Mouse (Mus musculus) kidney, postnatal 0 days (tissue): ENCODE measurements at regions not wholly inside any gene's neighbourhood (a gene's known extent, or its start where the extent isn't known, plus 50 kb on each side); places are given as distances from the start of the nearest gene placed in this dataset.
A peak's percentile ranks its signal among the peaks of the same experiment; 100 is the strongest.

ENCODE experiments used
- ATAC-seq: fragments of 200-750 bp; cut with Nextera tagmentation; replicated peaks from 2 replicates; pipeline ENCODE4 v1.8.0; 2017; ENCODE audit warnings: low read depth, moderate number of reproducible peaks, moderate TSS enrichment, moderate library complexity; ENCODE audit not compliant: low FRiP score
- DNase-seq: peaks from one replicate; pipeline ENCODE4 v3.0.0-alpha.2; 2016; ENCODE audit warnings: low spot score
- H3K27ac ChIP-seq: fragments of 300-500 bp; sonication (generic); 2 replicates; pipeline ENCODE4 v1.5.1; 2014; ENCODE audit warnings: mild to moderate bottlenecking
- H3K27me3 ChIP-seq: fragments of 300-500 bp; sonication (generic); 2 replicates; pipeline ENCODE4 v1.6.1; 2014; ENCODE audit warnings: low read length, mixed read lengths; ENCODE audit not compliant: insufficient read depth
- H3K36me3 ChIP-seq: fragments of 300-500 bp; sonication (generic); 2 replicates; pipeline ENCODE4 v1.6.1; 2014; ENCODE audit warnings: low read length, mixed read lengths; ENCODE audit not compliant: insufficient read depth
- H3K4me1 ChIP-seq: fragments of 300-500 bp; sonication (generic); replicated peaks from 2 replicates; pipeline ENCODE4 v1.6.1; 2014; ENCODE audit warnings: antibody characterized with exemption, low read length, mixed read lengths; ENCODE audit not compliant: insufficient read depth
- H3K4me2 ChIP-seq: fragments of 300-500 bp; sonication (generic); 2 replicates; pipeline ENCODE4 v1.6.1; 2014; ENCODE audit warnings: mild to moderate bottlenecking, low read length, moderate library complexity, mixed read lengths
- H3K4me3 ChIP-seq: fragments of 300-500 bp; sonication (generic); replicated peaks from 2 replicates; pipeline ENCODE4 v1.5.1; 2014; ENCODE audit warnings: low read depth, low read length
- H3K9ac ChIP-seq: fragments of 300-500 bp; sonication (generic); 2 replicates; pipeline ENCODE4 v1.6.1; 2014; ENCODE audit warnings: low read depth, low read length
- H3K9me3 ChIP-seq: fragments of 300-500 bp; sonication (generic); replicated peaks from 2 replicates; pipeline ENCODE4 v1.6.1; 2016; ENCODE audit warnings: low read length, inconsistent platforms, mixed read lengths
- CTCF ChIP-seq: IDR thresholded peaks from 2 replicates; pipeline ENCODE4 v1.5.1; 2016; ENCODE audit warnings: antibody characterized with exemption, low read depth, mild to moderate bottlenecking, moderate library complexity
- WGBS: fragments of 180-500 bp; shearing (Covaris S2); extraction: QIAGEN DNeasy Blood & Tissue Kit; methylation state at CpG from one replicate; pipeline ENCODE4 v1.1.7; 2014; 5-methylcytosine and 5-hydroxymethylcytosine counted together

DNA sequence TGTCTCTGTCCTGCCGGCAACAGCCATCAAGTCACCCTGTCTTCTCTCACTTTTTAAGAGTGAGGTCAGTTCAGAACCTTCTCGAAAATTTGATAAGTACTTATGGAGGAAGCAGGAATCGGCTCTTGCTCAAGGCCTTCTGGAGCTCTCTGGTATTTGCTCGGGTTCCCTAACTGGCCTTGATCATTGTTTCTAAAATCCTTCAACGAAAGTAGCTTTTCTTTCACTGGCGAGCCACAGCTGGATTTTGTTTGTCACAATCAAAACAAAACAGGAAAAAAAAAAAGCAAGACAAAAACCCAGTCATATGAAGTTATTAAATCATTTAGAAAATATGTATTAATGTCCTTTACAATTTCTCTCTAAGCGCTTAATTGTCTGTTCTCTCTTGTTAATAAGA lies 156.6 kb upstream of the Tex13c2 start:
- Histone ChIP-seq H3K36me3 (no peaks in the 10 kb centered on the region), H3K4me1 (no peaks in the 10 kb centered on the region), H3K27me3 (no peaks in the 10 kb centered on the region), H3K4me2 (no peak overlapping the region), H3K9me3 (no peaks in the 10 kb centered on the region), H3K4me3 (no peak overlapping the region), H3K27ac (no peak overlapping the region), H3K9ac (no peak overlapping the region)
- no peak for TF ChIP-seq CTCF
- 68% methylated on average over 7 of the region's 7 CpGs for WGBS
- ATAC-seq, result no peak
- peak; percentile 24 for DNase-seq

GRCm38 (mm10) chrX:42333631-42334030 lies 155.9 kb upstream of the Tex13c2 start:
- ATAC-seq (no peak), DNase-seq (no peak)
- no peak overlapping the region; the same call in 1 of the 2 replicates for H3K27ac ChIP-seq
- 54% methylated on average over 4 of the region's 4 CpGs for WGBS
- H3K27me3 ChIP-seq, result no peaks in the 10 kb centered on the region
- H3K9me3 ChIP-seq, result no peaks in the 10 kb centered on the region
- H3K4me3 ChIP-seq, result no peak overlapping the region
- no peaks in the 10 kb centered on the region for H3K4me1 ChIP-seq
- H3K4me2 ChIP-seq, result no peak overlapping the region
- no peak overlapping the region for H3K9ac ChIP-seq
- H3K36me3 ChIP-seq, result no peaks in the 10 kb centered on the region
- TF ChIP-seq CTCF, result no peak

DNA sequence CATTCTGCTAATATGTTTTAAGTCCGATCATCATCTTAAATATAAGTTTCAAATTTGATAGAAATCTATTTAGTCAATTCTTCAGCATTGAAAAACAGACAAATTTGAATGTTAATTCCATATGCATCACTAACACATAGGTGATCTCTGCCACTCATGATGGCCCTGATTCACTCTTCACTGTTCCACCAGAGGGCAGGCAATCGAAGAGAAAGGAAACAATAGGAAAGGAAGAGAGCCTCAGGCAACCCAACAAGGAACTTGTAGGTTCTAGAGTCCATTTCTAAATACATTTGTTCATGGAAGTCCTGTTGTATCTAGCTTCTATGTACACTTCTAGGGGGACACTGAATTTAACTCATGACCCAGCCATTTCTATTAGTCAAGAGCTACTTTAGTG lies 154.7 kb upstream of the Tex13c2 start:
- no peaks in the 10 kb centered on the region for H3K4me1 ChIP-seq
- no peak for ATAC-seq
- H3K27ac ChIP-seq, result no peak overlapping the region
- TF ChIP-seq CTCF, result no peak
- 78% methylated on average over 2 of the region's 2 CpGs for WGBS
- DNase-seq, result no peak
- H3K9ac ChIP-seq, result no peak overlapping the region
- no peaks in the 10 kb centered on the region for H3K36me3 ChIP-seq
- H3K9me3 ChIP-seq, result no peaks in the 10 kb centered on the region
- H3K27me3 ChIP-seq, result no peaks in the 10 kb centered on the region
- no peak overlapping the region for H3K4me3 ChIP-seq
- H3K4me2 ChIP-seq, result no peak overlapping the region

- H3K36me3 ChIP-seq, result no peaks in the 10 kb centered on the region
- ATAC-seq, result no peak
- DNase-seq, result no peak
- H3K4me3 ChIP-seq, result no peak overlapping the region
- H3K9ac ChIP-seq, result no peak overlapping the region
- 81% methylated on average over 3 of the region's 3 CpGs for WGBS
- no peak for TF ChIP-seq CTCF
- no peaks in the 10 kb centered on the region for H3K4me1 ChIP-seq
- no peaks in the 10 kb centered on the region for H3K9me3 ChIP-seq
- no peak overlapping the region for H3K4me2 ChIP-seq
- no peaks in the 10 kb centered on the region for H3K27me3 ChIP-seq
- no peak overlapping the region for H3K27ac ChIP-seq
Observed at GRCm38 (mm10) chrX:42336772-42337171, 152.7 kb upstream of the Tex13c2 start.

DNA sequence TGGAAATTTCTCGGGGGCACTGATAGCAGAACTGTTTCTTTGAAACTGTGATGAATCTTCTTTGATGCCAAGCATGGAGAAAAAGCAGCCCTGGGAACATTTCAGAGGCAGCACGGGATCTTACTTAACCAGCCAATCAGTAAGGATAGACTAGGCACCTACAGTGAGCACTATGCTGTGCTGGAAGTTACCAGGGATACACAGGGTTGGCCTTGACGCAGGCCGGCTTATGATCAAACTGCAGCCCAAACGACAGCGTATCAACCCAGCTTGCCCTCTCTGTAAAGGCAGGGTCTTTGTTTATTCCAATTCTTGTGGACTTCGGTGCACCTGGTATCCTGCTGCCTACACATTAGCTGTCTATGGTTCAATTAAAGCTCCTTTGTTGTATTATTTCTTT lies 147.1 kb upstream of the Tex13c2 start:
- no peak for TF ChIP-seq CTCF

GRCm38 (mm10) chrX:42342951-42343879 lies 146.3 kb upstream of the Tex13c2 start:
- no peak overlapping the region for H3K4me3 ChIP-seq
- no peaks in the 10 kb centered on the region for H3K9me3 ChIP-seq
- WGBS, result 27% methylated on average over 16 of the region's 16 CpGs
- ATAC-seq (peak; percentile 33; the same call in 1 of the 2 replicates), DNase-seq (peak; percentile 28)
- no peak for TF ChIP-seq CTCF
- no peaks in the 10 kb centered on the region for H3K36me3 ChIP-seq
- no peak overlapping the region for H3K9ac ChIP-seq
- no peak overlapping the region for H3K27ac ChIP-seq
- H3K4me1 ChIP-seq, result no peaks in the 10 kb centered on the region
- peak overlapping the region; percentile 24; the same call in 1 of the 2 replicates for H3K4me2 ChIP-seq
- H3K27me3 ChIP-seq, result no peaks in the 10 kb centered on the region

More for the DNA sequence above, 147.1 kb upstream of the Tex13c2 start:
- H3K4me3 ChIP-seq, result no peak overlapping the region
- DNase-seq (no peak), ATAC-seq (no peak)
- no peaks in the 10 kb centered on the region for H3K27me3 ChIP-seq
- H3K4me1 ChIP-seq, result no peaks in the 10 kb centered on the region
- H3K9me3 ChIP-seq, result no peaks in the 10 kb centered on the region
- no peak overlapping the region for H3K27ac ChIP-seq
- WGBS, result 63% methylated on average over 7 of the region's 7 CpGs
- H3K9ac ChIP-seq, result no peak overlapping the region
- H3K4me2 ChIP-seq, result no peak overlapping the region
- H3K36me3 ChIP-seq, result no peaks in the 10 kb centered on the region
